Mouse (Mus musculus): ENCODE results near the gene 5330417H12Rik. TPM values are rescaled to one million over a fixed set of nuclear protein-coding genes. Genes with fewer than 3 reads are reported as not detected.

The 5330417H12Rik gene
- not detected in 2 replicates for polyA plus RNA-seq (2012; rRNA removed)

DNA sequence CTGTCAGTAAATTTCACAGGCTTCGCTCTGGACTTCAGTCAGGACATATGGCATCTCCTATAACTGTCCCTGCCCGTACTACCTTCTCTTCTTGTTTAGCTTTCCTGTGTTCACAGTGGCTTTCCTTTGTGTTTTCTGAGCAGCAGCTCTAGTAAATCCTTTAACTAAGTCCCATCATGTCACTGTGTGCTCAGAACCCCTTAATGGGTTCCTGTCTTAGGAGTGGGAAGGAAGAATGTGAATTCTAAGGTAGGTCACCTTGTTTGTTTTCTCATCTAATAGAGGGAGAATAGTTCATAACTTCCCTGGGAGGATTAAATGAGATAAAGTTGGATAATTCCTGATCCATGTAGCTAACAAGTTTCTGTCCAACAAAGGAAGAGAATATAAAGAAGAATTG, at the start of gene 5330417H12Rik:
Gene 5330417H12Rik, minus strand, starts transcription at position 101 of the 400 bp plus-strand sequence.

DNA sequence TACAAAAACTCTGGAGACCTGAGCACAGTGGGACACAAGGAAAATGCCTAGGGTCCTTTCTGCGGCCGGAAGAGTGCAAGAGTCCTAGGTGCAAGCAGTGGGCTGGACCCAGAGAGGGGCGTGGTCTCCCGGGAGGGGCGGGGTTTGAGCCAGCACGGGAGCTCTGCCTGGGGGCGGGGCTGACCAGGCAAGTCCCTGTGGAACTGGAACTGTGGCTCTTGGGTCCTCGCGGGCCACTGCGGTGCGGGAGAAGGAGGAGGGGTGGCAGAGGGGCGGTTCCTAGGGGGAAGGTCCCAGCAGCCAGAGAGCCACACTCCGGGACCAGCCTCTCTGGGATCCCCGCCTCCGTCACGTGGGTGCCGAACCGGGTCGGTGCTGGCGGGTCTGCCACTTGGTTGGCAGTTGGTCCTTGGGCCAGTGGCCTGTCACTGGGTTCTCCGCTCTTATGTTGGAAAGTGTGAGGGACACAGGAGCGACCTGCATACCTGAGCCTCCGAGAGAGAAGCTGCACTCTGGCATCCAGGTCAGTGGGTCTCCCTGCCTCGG, 30.0 kb downstream of the 5330417H12Rik start, which contains the start of gene Ppfibp2:
Gene Ppfibp2, plus strand, starts transcription at position 351 of the 546 bp plus-strand sequence.

Other genes starting within 250 kb of the 5330417H12Rik start
- 0.46 and 1.2 TPM in 2 replicates for gene Olfml1, start 57.7 kb downstream of the 5330417H12Rik start, polyA plus RNA-seq (2012; rRNA removed)
- gene Ppfibp2, start 30.0 kb downstream of the 5330417H12Rik start, polyA plus RNA-seq (2012; rRNA removed): 6.3 and 8.4 TPM in 2 replicates
- 0.03 TPM in 1 of 2 replicates, not detected in the other for gene Cyb5r2, start 132.9 kb upstream of the 5330417H12Rik start, polyA plus RNA-seq (2012; rRNA removed)
- 0.12 TPM in 1 of 2 replicates, not detected in the other for gene Ovch2, start 176.0 kb upstream of the 5330417H12Rik start, polyA plus RNA-seq (2012; rRNA removed)
- not detected in 2 replicates for gene Olfr467, start 187.1 kb upstream of the 5330417H12Rik start, polyA plus RNA-seq (2012; rRNA removed)
- not detected in 2 replicates for gene Olfr469, start 200.4 kb upstream of the 5330417H12Rik start, polyA plus RNA-seq (2012; rRNA removed)
- not detected in 2 replicates for gene Olfr470, start 222.3 kb upstream of the 5330417H12Rik start, polyA plus RNA-seq (2012; rRNA removed)